In the genomic region with DNA sequence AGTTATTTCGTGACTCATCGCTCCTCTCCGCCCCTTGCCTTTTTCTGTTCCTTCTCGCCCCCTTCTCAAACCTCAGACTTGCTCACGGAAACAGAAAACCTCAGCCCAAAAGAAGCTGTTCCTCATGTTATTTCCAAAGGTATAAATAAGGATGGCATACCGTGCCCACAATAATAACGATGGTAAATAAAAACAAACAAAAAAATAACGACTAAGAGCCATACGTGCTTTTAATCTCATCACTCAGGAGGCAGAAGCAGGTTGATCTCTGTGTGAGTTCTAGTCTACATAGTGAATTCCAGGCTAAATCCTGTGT, we compare ENCODE assay signal across 10 mouse cellular contexts. TPM values are rescaled to one million over a fixed set of nuclear protein-coding genes. Genes with fewer than 3 reads are reported as not detected.
DNase-seq lines count a peak whose midpoint lies in the region; ATAC-seq and TF ChIP-seq lines count a peak whose summit lies in the region.
"Had no signal": no experiment of that assay in that cellular context is flagged by ENCODE, and none has a peak within 500 bp of the region (broad histone marks: within the 10 kb centered on the region; RNA-seq: fewer than 3 reads in every experiment).

No protein-coding gene starts in this region.

- WGBS in kidney, postnatal 0 days: 18% methylated on average over 9 of the region's 9 CpGs
- 19% methylated on average over 9 of the region's 9 CpGs for WGBS in embryonic facial prominence, embryonic 10.5 days
- 13% methylated on average over 9 of the region's 9 CpGs for WGBS in hindbrain, postnatal 0 days

- H3K27ac ChIP-seq in kidney, postnatal 0 days: no peak overlapping the region
- no peak overlapping the region for H3K27ac ChIP-seq in embryonic facial prominence, embryonic 10.5 days (replicated peaks)
- H3K27ac ChIP-seq in hindbrain, postnatal 0 days: peak overlapping the region; percentile 72

- no peaks in the 10 kb centered on the region for H3K36me3 ChIP-seq in kidney, postnatal 0 days (ENCODE audit: insufficient read depth, low read length)
- no peaks in the 10 kb centered on the region for H3K36me3 ChIP-seq in embryonic facial prominence, embryonic 10.5 days (replicated peaks)
- H3K36me3 ChIP-seq in hindbrain, postnatal 0 days (ENCODE audit: insufficient read depth, low read length): no peaks in the 10 kb centered on the region
- H3K36me3 ChIP-seq in myocyte (ENCODE audit: control insufficient read depth, insufficient read depth): no peaks in the 10 kb centered on the region

- H3K79me2 ChIP-seq in myocyte (ENCODE audit: control insufficient read depth, insufficient read depth): no peaks in the 10 kb centered on the region

- no peak for TF ChIP-seq CTCF in kidney, postnatal 0 days (IDR thresholded peaks at IDR 0.05; ENCODE audit: low read depth)
- TF ChIP-seq CTCF in hindbrain, postnatal 0 days (IDR thresholded peaks at IDR 0.05; ENCODE audit: low read depth): no peak

- no peaks in the 10 kb centered on the region for H3K4me1 ChIP-seq in kidney, postnatal 0 days (replicated peaks; ENCODE audit: insufficient read depth, low read length)
- H3K4me1 ChIP-seq in embryonic facial prominence, embryonic 10.5 days: peaks cover 11% of the 10 kb centered on the region; the same call in 1 of the 2 replicates
- no peaks in the 10 kb centered on the region; the same call in 1 of the 2 replicates for H3K4me1 ChIP-seq in hindbrain, postnatal 0 days (ENCODE audit: insufficient read depth, low read length)

- no peak for ATAC-seq in kidney, postnatal 0 days (replicated peaks; ENCODE audit: low FRiP score, low read depth)
- ATAC-seq in hindbrain, postnatal 0 days: no peak

- DNase-seq in kidney, postnatal 0 days (ENCODE audit: low spot score): no peak
- no peak for DNase-seq in kidney, postnatal 25 days
- DNase-seq in embryonic facial prominence, embryonic 10.5 days (ENCODE audit: low spot score): no peak
- no peak for DNase-seq in hindbrain, postnatal 0 days (ENCODE audit: low spot score)
- DNase-seq in layer of hippocampus, postnatal 36 days: no peak
- no peak for DNase-seq in frontal cortex, postnatal 14 days (ENCODE audit: low spot score in 2 of 2)
- DNase-seq in thymus, postnatal 36 days: no peak

- no peaks in the 10 kb centered on the region for H3K9me3 ChIP-seq in kidney, postnatal 0 days (replicated peaks; ENCODE audit: low read length)
- no peaks in the 10 kb centered on the region for H3K9me3 ChIP-seq in embryonic facial prominence, embryonic 10.5 days
- H3K9me3 ChIP-seq in hindbrain, postnatal 0 days (ENCODE audit: low read length): no peaks in the 10 kb centered on the region

- H3K9ac ChIP-seq in kidney, postnatal 0 days (ENCODE audit: low read depth, low read length): no peak overlapping the region
- H3K9ac ChIP-seq in hindbrain, postnatal 0 days (replicated peaks; ENCODE audit: low read length): peak overlapping the region; percentile 36

- H3ac ChIP-seq in myocyte (ENCODE audit: control insufficient read depth, insufficient read length): no peak overlapping the region

- H3K4me2 ChIP-seq in kidney, postnatal 0 days (ENCODE audit: low read length): peak overlapping the region; percentile 52
- peak overlapping the region; percentile 57 for H3K4me2 ChIP-seq in hindbrain, postnatal 0 days (ENCODE audit: low read depth, low read length)
- peak overlapping the region; percentile 98 for H3K4me2 ChIP-seq in myocyte (ENCODE audit: low read depth)

- peak overlapping the region; percentile 16; the same call in 1 of the 2 replicates for H3K4me3 ChIP-seq in kidney, postnatal 0 days (replicated peaks; ENCODE audit: low read depth, low read length)
- H3K4me3 ChIP-seq in embryonic facial prominence, embryonic 10.5 days: peak overlapping the region; percentile 60
- H3K4me3 ChIP-seq in hindbrain, postnatal 0 days (ENCODE audit: low read length): peak overlapping the region; percentile 33
- peak overlapping the region; percentile 42 for H3K4me3 ChIP-seq in myocyte

- no peaks in the 10 kb centered on the region for H3K27me3 ChIP-seq in kidney, postnatal 0 days (ENCODE audit: insufficient read depth, low read length)
- peaks cover 6% of the 10 kb centered on the region; the same call in 1 of the 2 replicates for H3K27me3 ChIP-seq in embryonic facial prominence, embryonic 10.5 days (replicated peaks; ENCODE audit: low read depth, poor library complexity, severe bottlenecking)
- H3K27me3 ChIP-seq in hindbrain, postnatal 0 days (ENCODE audit: insufficient read depth, low read length): no peaks in the 10 kb centered on the region
- H3K27me3 ChIP-seq in myocyte (ENCODE audit: control insufficient read depth, insufficient read depth, insufficient read length): no peaks in the 10 kb centered on the region

- TF ChIP-seq POLR2A in myocyte (IDR thresholded peaks at IDR 0.05; ENCODE audit: insufficient read length, low read depth): no peak

TF ChIP-seq in myocyte, 11 proteins besides CTCF, POLR2A, EP300 and RAD21:
- TF ChIP-seq MYOG (IDR thresholded peaks at IDR 0.05; ENCODE audit: control insufficient read depth in 1 of 3, insufficient read depth in 1 of 3, insufficient read length in 2 of 3, low read depth in 2 of 3) (no peak), CEBPB (IDR thresholded peaks at IDR 0.05; ENCODE audit: insufficient read depth, poor library complexity, severe bottlenecking) (no peak), SRF (IDR thresholded peaks at IDR 0.05; ENCODE audit: control insufficient read depth, insufficient read length, low read depth) (no peak), POLR2AphosphoS2 (IDR thresholded peaks at IDR 0.05; ENCODE audit: insufficient read length, low read depth) (no peak), MYOD1 (IDR thresholded peaks at IDR 0.05; ENCODE audit: control insufficient read depth in 1 of 3, insufficient read length in 2 of 3, low read depth in 2 of 3) (no peak), REST (IDR thresholded peaks at IDR 0.05; ENCODE audit: insufficient read depth, insufficient read length) (no peak), USF1 (IDR thresholded peaks at IDR 0.05; ENCODE audit: low read depth) (no peak), MAX (IDR thresholded peaks at IDR 0.05; ENCODE audit: low read depth) (no peak), TCF12 (IDR thresholded peaks at IDR 0.05; ENCODE audit: insufficient read depth, poor library complexity, severe bottlenecking) (no peak), E2F4 (IDR thresholded peaks at IDR 0.05; ENCODE audit: insufficient read depth) (no peak), TCF3 (IDR thresholded peaks at IDR 0.05; ENCODE audit: insufficient read length, low read depth) (no peak)
TF ChIP-seq in myocyte: peak in this region for 0.

RNA-seq across cellular contexts. Expression of gene Pllp, which starts 8.5 kb away (rescaled TPM):
- polyA plus RNA-seq in kidney, postnatal 0 days (2015; fragmentation: Nextera tagmentation; extraction: Ambion mirVana): 16.6 and 17.5 TPM in 2 replicates
- polyA plus RNA-seq in embryonic facial prominence, embryonic 10.5 days (2016; fragmentation: Nextera tagmentation; extraction: Ambion mirVana): 0.27 and 0.34 TPM in 2 replicates
- total RNA-seq in hindbrain, postnatal 0 days (2014; rRNA removed): 19.0 and 20.3 TPM in 2 replicates
- 18.6 and 20.6 TPM in 2 replicates for polyA plus RNA-seq in hindbrain, postnatal 0 days (2015; fragmentation: Nextera tagmentation; extraction: Ambion mirVana)
- polyA plus RNA-seq in myocyte (2012; fragmentation: generic; extraction: Trizol): 0.02 TPM
- 10 to 100 TPM; 41.5 to 47.1 TPM for total RNA-seq in layer of hippocampus, postnatal 36 days (2021)

RNA-seq across cellular contexts. Expression of gene Arl2bp, which starts 38.2 kb away (rescaled TPM):
- 127 TPM in 2 replicates for polyA plus RNA-seq in kidney, postnatal 0 days (2015; fragmentation: Nextera tagmentation; extraction: Ambion mirVana)
- polyA plus RNA-seq in embryonic facial prominence, embryonic 10.5 days (2016; fragmentation: Nextera tagmentation; extraction: Ambion mirVana): 179 and 184 TPM in 2 replicates
- 134 and 234 TPM in 2 replicates for total RNA-seq in hindbrain, postnatal 0 days (2014; rRNA removed)
- 199 and 208 TPM in 2 replicates for polyA plus RNA-seq in hindbrain, postnatal 0 days (2015; fragmentation: Nextera tagmentation; extraction: Ambion mirVana)
- polyA plus RNA-seq in myocyte (2012; fragmentation: generic; extraction: Trizol): 67.4 TPM
- 100 to 1,000 TPM; 150 to 161 TPM for total RNA-seq in layer of hippocampus, postnatal 36 days (2021)

RNA-seq across cellular contexts. Expression of gene Ccl22, which starts 40.8 kb away (rescaled TPM):
- not detected in 2 replicates for polyA plus RNA-seq in kidney, postnatal 0 days (2015; fragmentation: Nextera tagmentation; extraction: Ambion mirVana)
- not detected in 2 replicates for polyA plus RNA-seq in embryonic facial prominence, embryonic 10.5 days (2016; fragmentation: Nextera tagmentation; extraction: Ambion mirVana)
- 0.05 TPM in 1 of 2 replicates, not detected in the other for total RNA-seq in hindbrain, postnatal 0 days (2014; rRNA removed)
- polyA plus RNA-seq in hindbrain, postnatal 0 days (2015; fragmentation: Nextera tagmentation; extraction: Ambion mirVana): 0.10 and 0.13 TPM in 2 replicates
- not detected for polyA plus RNA-seq in myocyte (2012; fragmentation: generic; extraction: Trizol)
- not detected for total RNA-seq in layer of hippocampus, postnatal 36 days (2021)
- total RNA-seq: gastrocnemius, postnatal 36 days; neutrophil, adult 5-6 weeks had no signal

Comparison
In these comparisons a context has a peak if more than half of its experiments do, and no peak if none do; other contexts are left out.
1. RNA of gene Pllp, which starts 8.5 kb away (polyA plus RNA-seq): 18.6 to 20.6 TPM in hindbrain, postnatal 0 days and 16.6 to 17.5 TPM in kidney, postnatal 0 days; 0.27 to 0.34 TPM in embryonic facial prominence, embryonic 10.5 days and 0.02 TPM in myocyte (single experiment); every median in the first group is over 10 times any median in the second.
2. Peak in every context shown above with its lines, with median percentiles within 50 percentile points of each other: H3K4me2 ChIP-seq and H3K4me3 ChIP-seq.